ENCODE assay signal across 22 mouse cellular contexts in genomic region chr2:63434327-63434726, GRCm38 (mm10).
A peak's percentile ranks its signal among the peaks of the same experiment; 100 is the strongest.
DNase-seq lines count a peak whose midpoint lies in the region; ATAC-seq lines count a peak whose summit lies in the region.
"Had no signal": no experiment of that assay in that cellular context is flagged by ENCODE, and none has a peak within 500 bp of the region (broad histone marks: within the 10 kb centered on the region; RNA-seq: fewer than 3 reads in every experiment).

No protein-coding gene starts in this region.

- no peaks in the 10 kb centered on the region for H3K4me1 ChIP-seq in midbrain, embryonic 11.5 days (ENCODE audit: control insufficient read depth, insufficient read depth, low read length)
- H3K4me1 ChIP-seq in midbrain, embryonic 15.5 days: no peaks in the 10 kb centered on the region

- H3K9ac ChIP-seq in midbrain, embryonic 11.5 days (ENCODE audit: low read length): no peak overlapping the region
- H3K9ac ChIP-seq in midbrain, embryonic 15.5 days: no peak overlapping the region

- H3K36me3 ChIP-seq in midbrain, embryonic 11.5 days (ENCODE audit: control insufficient read depth, insufficient read depth, low read length): no peaks in the 10 kb centered on the region
- H3K36me3 ChIP-seq in midbrain, embryonic 15.5 days (replicated peaks): no peaks in the 10 kb centered on the region
- H3K36me3 ChIP-seq: G1E had no signal

- peak; percentile 80 for ATAC-seq in frontal cortex, adult (ENCODE audit: low TSS enrichment)
- no peak for ATAC-seq in midbrain, embryonic 11.5 days (ENCODE audit: low FRiP score)
- ATAC-seq in midbrain, embryonic 15.5 days (replicated peaks): no peak
- ATAC-seq: activated CD4-positive, CD25-positive, alpha-beta regulatory T cell, adult 4 months; CD4-positive, CD25-positive, alpha-beta regulatory T cell, adult 4 months; Patski had no signal

- H3K27ac ChIP-seq in midbrain, embryonic 11.5 days (ENCODE audit: low read depth, low read length): no peak overlapping the region
- no peak overlapping the region for H3K27ac ChIP-seq in midbrain, embryonic 15.5 days

- no peak overlapping the region for H3K4me3 ChIP-seq in midbrain, embryonic 11.5 days (ENCODE audit: low read depth, low read length)
- no peak overlapping the region for H3K4me3 ChIP-seq in midbrain, embryonic 15.5 days

- H3K9me3 ChIP-seq in midbrain, embryonic 11.5 days (ENCODE audit: control insufficient read depth, low read length): no peaks in the 10 kb centered on the region
- H3K9me3 ChIP-seq in midbrain, embryonic 15.5 days: no peaks in the 10 kb centered on the region
- H3K9me3 ChIP-seq: G1E had no signal

- no peak for DNase-seq in frontal cortex, postnatal 14 days (ENCODE audit: low spot score in 2 of 2)
- peak; percentile 14 for DNase-seq in midbrain, embryonic 11.5 days (ENCODE audit: low spot score, missing footprints)
- DNase-seq in brain, adult 2 months (ENCODE audit: low read depth, low spot score): peak; percentile 33
- no peak for DNase-seq in adrenal gland, postnatal 14 days
- DNase-seq: adrenal gland, adult 2 months; adrenal gland, adult 8-10 months; adrenal gland, postnatal 10 days; adrenal gland, postnatal 25 days; adrenal gland, postnatal 36 days; B cell, adult 2 months; cerebellum, adult 11 months; cerebellum, adult 11-12 months; cerebellum, adult 18-20 months; cerebellum, adult 2 months; cerebellum, adult 8-10 months had no signal

- H3K27me3 ChIP-seq in midbrain, embryonic 11.5 days (ENCODE audit: control insufficient read depth, insufficient read depth, low read length): no peaks in the 10 kb centered on the region
- no peaks in the 10 kb centered on the region for H3K27me3 ChIP-seq in midbrain, embryonic 15.5 days (replicated peaks)
- H3K27me3 ChIP-seq: CH12.LX, Patski had no signal

- no peak overlapping the region for H3K4me2 ChIP-seq in midbrain, embryonic 11.5 days
- H3K4me2 ChIP-seq in midbrain, embryonic 15.5 days: no peak overlapping the region

Comparison
In these comparisons a context has a peak if more than half of its experiments do, and no peak if none do; other contexts are left out.
1. DNase-seq: peak in midbrain, embryonic 11.5 days (single experiment) and brain, adult 2 months (single experiment); none in frontal cortex, postnatal 14 days (0 of 2) and adrenal gland, postnatal 14 days (single experiment).